Mouse (Mus musculus): Measurements from ENCODE around the gene 4931428F04Rik.

GRCm38 (mm10) chr8:105283074-105283473, 6.6 kb downstream of the 4931428F04Rik start:
- peak; percentile 71 for TF ChIP-seq ZC3H11A (IDR thresholded peaks at IDR 0.05; ENCODE audit: borderline replicate concordance, low read depth, low read length)
- TF ChIP-seq MAFK (IDR thresholded peaks at IDR 0.05; ENCODE audit: insufficient read depth, low read depth, low read length), result no peak
- TF ChIP-seq ZNF384 (IDR thresholded peaks at IDR 0.05; ENCODE audit: low read depth, low read length), result no peak
